Mouse (Mus musculus) cortical plate, adult 2 months (tissue): ENCODE data around the gene Dnajb13. TPM values are rescaled to one million over a fixed set of nuclear protein-coding genes. Genes with fewer than 3 reads are reported as not detected.

Experiments
- H3K27ac ChIP-seq: fragments of 200-500 bp; 2 replicates; pipeline ENCODE4 v1.5.1; 2012; ENCODE audit warnings: low read length, control low read depth, inconsistent platforms; ENCODE audit not compliant: insufficient read depth
- H3K4me1 ChIP-seq: fragments of 200-500 bp; 2 replicates; pipeline ENCODE4 v1.6.1; 2011; ENCODE audit warnings: low read length; ENCODE audit not compliant: control insufficient read depth, insufficient read depth
- H3K4me3 ChIP-seq: fragments of 200-500 bp; 2 replicates; pipeline ENCODE4 v1.5.1; 2011; ENCODE audit warnings: mild to moderate bottlenecking, low read length, control low read depth; ENCODE audit not compliant: insufficient read depth
- CTCF ChIP-seq: fragments of 200-500 bp; IDR thresholded peaks from 2 replicates; pipeline ENCODE4 v1.5.1; 2011; ENCODE audit warnings: mild to moderate bottlenecking, control low read depth, low read length; ENCODE audit not compliant: insufficient read depth; ENCODE audit errors: extremely low read depth
- POLR2A ChIP-seq: fragments of 200-500 bp; IDR thresholded peaks from 2 replicates; pipeline ENCODE4 v1.6.1; 2011; ENCODE audit warnings: mild to moderate bottlenecking, low read length, control low read depth; ENCODE audit not compliant: insufficient read depth; ENCODE audit errors: extremely low read depth
- polyA plus RNA-seq: library from polyadenylated mRNA; depleted of rRNA; stranded (reverse); fragments of >200 nt; gene quantifications from 2 replicates; pipeline ENCODE4 v1.2.3, GENCODE M21; 2012; rRNA removed

Dnajb13 gene
- polyA plus RNA-seq, 1 experiment = 1.1 TPM

- peak overlapping the region; percentile 69 for H3K27ac ChIP-seq
- no peak overlapping the region for H3K4me3 ChIP-seq
- TF ChIP-seq CTCF (no peak), POLR2A (no peak)
Measured at GRCm38 (mm10) chr7:100465656-100466309, 49.0 kb downstream of the Dnajb13 start.

DNA sequence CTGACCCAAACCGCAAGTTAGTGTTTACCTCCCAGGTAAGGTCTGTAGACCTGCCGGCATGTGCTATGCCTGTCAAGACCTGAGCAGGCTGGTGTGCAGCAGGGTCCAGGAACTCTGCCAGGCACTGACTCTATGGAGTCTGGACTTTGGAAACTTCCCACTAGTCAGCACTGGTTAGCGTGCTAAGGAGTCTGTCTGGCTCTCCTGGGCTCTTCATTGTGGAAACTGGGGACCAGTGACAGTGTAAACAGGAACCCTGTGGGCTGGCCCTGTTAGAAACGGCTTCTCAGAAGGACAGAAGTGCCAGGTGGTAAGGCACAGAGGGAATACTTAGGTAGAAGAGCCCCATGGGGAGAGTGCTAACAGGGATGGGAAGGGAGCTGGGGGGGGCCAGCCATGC, 49.5 kb downstream of the Dnajb13 start:
- Histone ChIP-seq H3K4me3 (no peak overlapping the region), H3K27ac (peak overlapping the region; percentile 69), H3K4me1 (peaks cover 12% of the 10 kb centered on the region)
- TF ChIP-seq POLR2A = no peak
- no peak for TF ChIP-seq CTCF

More at GRCm38 (mm10) chr7:100465656-100466309, 49.0 kb downstream of the Dnajb13 start:
- peaks cover 10% of the 10 kb centered on the region for H3K4me1 ChIP-seq

DNA sequence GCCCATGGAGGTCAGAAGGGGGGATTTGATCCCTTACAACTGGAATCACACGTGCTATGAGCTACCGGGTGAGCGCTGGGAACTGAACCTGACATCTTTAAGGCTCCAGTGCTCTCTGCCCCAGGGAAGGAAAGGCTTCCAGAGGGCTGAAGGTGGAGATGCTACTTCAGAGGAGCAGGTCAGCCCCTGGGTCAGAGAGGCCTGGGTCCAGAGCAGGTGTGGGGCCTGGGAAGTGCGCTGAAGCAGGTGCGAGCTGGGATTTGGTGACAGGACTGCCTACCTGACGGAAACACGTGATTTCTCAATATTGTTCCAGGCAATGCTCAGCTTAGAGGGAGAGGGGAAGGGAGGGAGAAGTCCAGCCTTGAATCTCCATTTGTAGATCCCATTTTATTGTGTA, 50.5 kb downstream of the Dnajb13 start:
- Histone ChIP-seq H3K4me1 (peaks cover 14% of the 10 kb centered on the region), H3K27ac (no peak overlapping the region), H3K4me3 (no peak overlapping the region)
- TF ChIP-seq POLR2A (no peak), CTCF (no peak)

GRCm38 (mm10) chr7:100463757-100464156, 51.0 kb downstream of the Dnajb13 start:
- peaks cover 14% of the 10 kb centered on the region for H3K4me1 ChIP-seq
- TF ChIP-seq POLR2A (no peak), CTCF (no peak)
- no peak overlapping the region for H3K27ac ChIP-seq
- H3K4me3 ChIP-seq = no peak overlapping the region

GRCm38 (mm10) chr7:100463194-100463593, 51.6 kb downstream of the Dnajb13 start:
- H3K27ac ChIP-seq = no peak overlapping the region
- TF ChIP-seq CTCF (no peak), POLR2A (no peak)
- no peak overlapping the region for H3K4me3 ChIP-seq
- H3K4me1 ChIP-seq = peaks cover 14% of the 10 kb centered on the region

DNA sequence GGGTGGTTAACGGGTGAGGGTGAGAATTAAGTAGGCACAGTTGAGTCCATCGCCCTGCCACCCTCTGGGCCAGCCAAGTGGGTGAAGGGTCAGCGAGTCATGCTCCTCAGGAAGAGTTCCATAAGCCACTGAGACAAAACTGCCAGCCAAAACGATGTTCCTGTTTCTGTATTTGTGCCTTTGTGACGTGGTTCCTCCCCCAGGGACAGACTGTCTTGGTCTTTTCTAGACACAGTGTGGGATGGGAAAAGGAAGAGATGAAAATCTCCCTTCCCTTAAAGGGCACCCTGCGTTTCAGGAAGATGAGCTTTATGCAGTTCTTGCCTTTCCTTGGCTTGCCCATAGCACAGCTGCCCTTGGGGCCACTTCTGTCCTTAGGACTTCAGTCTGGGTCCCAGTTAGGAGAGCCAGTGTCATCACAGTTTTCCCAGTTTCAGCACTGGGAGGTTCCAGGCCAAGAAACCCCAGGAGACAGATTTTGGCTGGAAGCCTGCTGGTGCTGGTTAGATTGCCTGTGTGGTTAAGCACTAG, 53.1 kb downstream of the Dnajb13 start:
- TF ChIP-seq CTCF (no peak), POLR2A (no peak)
- H3K4me3 ChIP-seq = no peak overlapping the region
- peaks cover 14% of the 10 kb centered on the region for H3K4me1 ChIP-seq
- H3K27ac ChIP-seq = peak overlapping the region; percentile 79

DNA sequence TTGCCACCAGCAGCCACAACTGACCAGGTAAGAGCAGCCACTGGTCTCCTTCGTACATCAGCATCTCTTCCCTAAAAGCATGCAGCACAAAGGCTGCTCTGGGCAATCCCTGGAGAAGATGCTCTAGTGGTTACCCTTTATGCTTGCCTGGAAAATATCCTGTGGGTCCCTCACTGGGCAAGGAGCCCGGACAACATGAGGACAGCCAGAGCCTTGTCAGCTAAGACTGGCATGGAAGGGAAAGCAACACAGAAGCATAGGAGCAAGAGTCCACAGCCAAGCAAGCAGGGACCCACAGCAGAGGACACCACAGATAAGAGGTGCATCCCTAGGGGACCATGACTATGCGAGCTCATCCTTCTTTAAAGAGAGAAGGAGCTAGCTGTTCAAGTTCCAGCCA, 54.9 kb downstream of the Dnajb13 start:
- Histone ChIP-seq H3K27ac (no peak overlapping the region), H3K4me1 (peaks cover 11% of the 10 kb centered on the region), H3K4me3 (no peak overlapping the region)
- no peak for TF ChIP-seq CTCF
- no peak for TF ChIP-seq POLR2A

DNA sequence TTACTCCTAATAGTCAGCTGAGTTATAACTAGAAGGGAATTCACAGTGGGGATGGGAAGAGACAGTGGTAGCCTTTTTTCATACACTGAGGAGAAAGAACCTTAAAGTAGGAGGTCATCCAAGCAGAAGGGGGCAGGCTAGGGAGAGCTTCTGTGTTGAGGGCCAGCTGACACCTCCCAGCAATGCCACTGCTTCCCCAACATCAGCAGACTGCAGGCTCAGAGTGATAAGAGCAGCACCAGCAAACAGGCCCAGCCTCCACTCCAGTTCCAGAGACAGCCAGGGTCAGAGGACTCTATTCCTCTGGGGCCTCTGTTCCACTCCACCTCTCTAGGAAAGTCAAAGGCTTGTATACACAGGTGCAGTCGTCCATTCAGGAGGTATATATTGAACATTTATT, 56.6 kb downstream of the Dnajb13 start:
- Histone ChIP-seq H3K4me3 (no peak overlapping the region), H3K4me1 (peaks cover 11% of the 10 kb centered on the region), H3K27ac (no peak overlapping the region)
- TF ChIP-seq CTCF = no peak
- no peak for TF ChIP-seq POLR2A

Other genes with a start within 250 kb of the Dnajb13 start
- 3.1 and 3.7 TPM in 2 replicates for gene P4ha3, start 229.4 kb downstream of the Dnajb13 start, polyA plus RNA-seq
- gene C2cd3, start 142.7 kb downstream of the Dnajb13 start, polyA plus RNA-seq = 17.6 and 19.6 TPM in 2 replicates
- gene Ppme1, start 142.7 kb downstream of the Dnajb13 start, polyA plus RNA-seq = 290 and 303 TPM in 2 replicates
- gene Ucp3, start 42.0 kb downstream of the Dnajb13 start, polyA plus RNA-seq = 4.4 and 4.6 TPM in 2 replicates
- 37.0 and 42.0 TPM in 2 replicates for gene Ucp2, start 21.6 kb downstream of the Dnajb13 start, polyA plus RNA-seq
- gene Coa4, start 22.1 kb upstream of the Dnajb13 start, polyA plus RNA-seq = 7.3 and 8.3 TPM in 2 replicates
- 319 and 331 TPM in 2 replicates for gene Rab6a, start 92.5 kb upstream of the Dnajb13 start, polyA plus RNA-seq
- 82.6 and 84.8 TPM in 2 replicates for gene Mrpl48, start 93.3 kb upstream of the Dnajb13 start, polyA plus RNA-seq
- gene Plekhb1, start 147.5 kb upstream of the Dnajb13 start, polyA plus RNA-seq = 567 and 661 TPM in 2 replicates
- 123 and 126 TPM in 2 replicates for gene Fam168a, start 191.7 kb upstream of the Dnajb13 start, polyA plus RNA-seq